18 mouse cellular contexts compared by ENCODE assay signal in genomic region chr2:131541686-131542085, GRCm38 (mm10). TPM values are rescaled to one million over a fixed set of nuclear protein-coding genes. Genes with fewer than 3 reads are reported as not detected.
A peak's percentile ranks its signal among the peaks of the same experiment; 100 is the strongest.
DNase-seq lines count a peak whose midpoint lies in the region; ATAC-seq and TF ChIP-seq lines count a peak whose summit lies in the region.
"Had no signal": no experiment of that assay in that cellular context is flagged by ENCODE, and none has a peak within 500 bp of the region (broad histone marks: within the 10 kb centered on the region; RNA-seq: fewer than 3 reads in every experiment).

No protein-coding gene starts in this region.

- peak; percentile 46 for DNase-seq in adrenal gland, adult 2 months
- DNase-seq in adrenal gland, adult 18-20 months (ENCODE audit: low spot score in 2 of 2), result no peak
- DNase-seq in layer of hippocampus, adult 2 months (ENCODE audit: low spot score in 2 of 2), result peak in 1 of 2 experiments; percentile 44
- DNase-seq in layer of hippocampus, adult 9-10 months (ENCODE audit: low spot score), result no peak
- DNase-seq in brain, embryonic 14.5 days (ENCODE audit: low read depth), result peak; percentile 33
- DNase-seq in cerebellum, postnatal 14 days, result peak; percentile 79 to 87
- no peak for DNase-seq in spleen, postnatal 10 days (ENCODE audit: low spot score in 2 of 2)
- DNase-seq: embryo, embryonic 11 days; forebrain, postnatal 0 days; gastrocnemius, postnatal 10 days; spleen, adult 18-20 months; thymus, postnatal 14 days had no signal

- peak overlapping the region; percentile 52; the same call in 1 of the 2 replicates for H3K27ac ChIP-seq in layer of hippocampus, adult 2 months
- H3K27ac ChIP-seq: intestine, embryonic 15.5 days; kidney, postnatal 0 days; liver, embryonic 12.5 days had no signal

- no peak for TF ChIP-seq POLR2A in brain, embryonic 14.5 days (IDR thresholded peaks at IDR 0.05; ENCODE audit: borderline replicate concordance, extremely low read depth, insufficient read depth, insufficient read length, poor library complexity, severe bottlenecking)

- no peak for ATAC-seq in activated CD4-positive, CD25-positive, alpha-beta regulatory T cell, adult 4 months
- ATAC-seq: forebrain, postnatal 0 days; intestine, embryonic 15.5 days; liver, embryonic 12.5 days; lung, postnatal 0 days had no signal

- no peak overlapping the region for H3K4me3 ChIP-seq in layer of hippocampus, adult 2 months
- H3K4me3 ChIP-seq: intestine, embryonic 15.5 days; liver, embryonic 12.5 days had no signal

- TF ChIP-seq CTCF in layer of hippocampus, adult 2 months (conservative IDR thresholded peaks at IDR 0.05), result no peak
- no peak for TF ChIP-seq CTCF in brain, embryonic 14.5 days (IDR thresholded peaks at IDR 0.05; ENCODE audit: borderline replicate concordance, extremely low read depth, insufficient read depth, insufficient read length)

RNA-seq across cellular contexts. Expression of gene Adra1d, which starts 20.4 kb away (rescaled TPM):
- total RNA-seq in adrenal gland, adult 2 months (2021), result 10 to 100 TPM; 26.1 to 30.8 TPM
- polyA plus RNA-seq in adrenal gland, adult 2 months (2012; rRNA removed), result 50.8 and 66.2 TPM in 2 replicates
- 10 to 100 TPM; 37.0 to 44.1 TPM for total RNA-seq in adrenal gland, adult 18-20 months (2021)
- total RNA-seq in layer of hippocampus, adult 2 months (2021), result 10 to 100 TPM; 89.5 to 98.6 TPM
- 0.26 and 0.48 TPM in 2 replicates for polyA plus RNA-seq in brain, embryonic 14.5 days (2012; rRNA removed)
- not detected for polyA plus RNA-seq in activated CD4-positive, CD25-positive, alpha-beta regulatory T cell, adult 4 months (2017; shearing (Covaris generic))
- total RNA-seq: megakaryocyte-erythroid progenitor cell, adult 5-6 weeks had no signal

RNA-seq across cellular contexts. Expression of gene Smox, which starts 50.4 kb away (rescaled TPM):
- 10 to 100 TPM; 24.3 to 33.1 TPM for total RNA-seq in adrenal gland, adult 2 months (2021)
- 29.3 and 37.6 TPM in 2 replicates for polyA plus RNA-seq in adrenal gland, adult 2 months (2012; rRNA removed)
- 10 to 100 TPM; 24.7 to 28.3 TPM for total RNA-seq in adrenal gland, adult 18-20 months (2021)
- 10 to 100 TPM; 84.5 to 85.8 TPM for total RNA-seq in layer of hippocampus, adult 2 months (2021)
- 58.3 and 69.6 TPM in 2 replicates for polyA plus RNA-seq in brain, embryonic 14.5 days (2012; rRNA removed)
- polyA plus RNA-seq in activated CD4-positive, CD25-positive, alpha-beta regulatory T cell, adult 4 months (2017; shearing (Covaris generic)), result 10 to 100 TPM in 1 of 2 experiments, 1 to 10 TPM in 1; 8.1 to 13.2 TPM

Comparison
In these comparisons a context has a peak if more than half of its experiments do, and no peak if none do; other contexts are left out.
1. DNase-seq: peak in adrenal gland, adult 2 months (single experiment), brain, embryonic 14.5 days (single experiment) and cerebellum, postnatal 14 days (2 of 2); none in adrenal gland, adult 18-20 months (0 of 2), layer of hippocampus, adult 9-10 months (single experiment) and spleen, postnatal 10 days (0 of 2).